Mouse (Mus musculus): Measurements from ENCODE around the gene Slc25a13. TPM values are rescaled to one million over a fixed set of nuclear protein-coding genes. Genes with fewer than 3 reads are reported as not detected.

The Slc25a13 gene
- total and polyA plus RNA-seq, 3 experiments, result 15.6 to 16.7 TPM; not detected in 1

GRCm38 (mm10) chr6:6184921-6185734, 31.8 kb downstream of the Slc25a13 start:
- TF ChIP-seq MYB (IDR thresholded peaks at IDR 0.05; ENCODE audit: low read depth, low read length), result no peak
- no peak for TF ChIP-seq ZC3H11A (IDR thresholded peaks at IDR 0.05; ENCODE audit: low read depth, low read length)
- TF ChIP-seq RAD21 (IDR thresholded peaks at IDR 0.05; ENCODE audit: low read depth, low read length), result no peak
- TF ChIP-seq NELFE (IDR thresholded peaks at IDR 0.05; ENCODE audit: low read depth, low read length), result no peak
- no peak for TF ChIP-seq UBTF (IDR thresholded peaks at IDR 0.05; ENCODE audit: borderline replicate concordance, insufficient read depth, low read depth, low read length)
- no peak for TF ChIP-seq CTCF (IDR thresholded peaks at IDR 0.05 in 2 of 3, conservative IDR thresholded peaks at IDR 0.05 in 1 of 3; ENCODE audit: control insufficient read depth in 1 of 3, insufficient read depth in 1 of 3, low read depth in 2 of 3, low read length in 3 of 3, poor library complexity in 1 of 3, severe bottlenecking in 1 of 3)
- Histone ChIP-seq H3K27ac (ENCODE audit: control insufficient read depth, low read depth, low read length) (no peak overlapping the region), H3K9me3 (replicated peaks; ENCODE audit: insufficient read depth, low read length) (no peaks in the 10 kb centered on the region), H3K4me3 (ENCODE audit: control insufficient read depth in 1 of 2, insufficient read depth in 1 of 2, low read depth in 2 of 2, low read length in 2 of 2) (no peak overlapping the region), H3K27me3 (ENCODE audit: control insufficient read depth in 1 of 2, insufficient read depth in 2 of 2, low read length in 2 of 2) (no peaks in the 10 kb centered on the region), H3K9ac (ENCODE audit: control insufficient read depth, low read depth, low read length, poor library complexity, severe bottlenecking) (no peak overlapping the region), H3K79me2 (ENCODE audit: control insufficient read depth, insufficient read depth, low read length, poor library complexity) (no peaks in the 10 kb centered on the region), H3K36me3 (ENCODE audit: control insufficient read depth in 1 of 2, insufficient read depth in 2 of 2, low read length in 2 of 2) (no peaks in the 10 kb centered on the region), H3K4me1 (ENCODE audit: control insufficient read depth in 1 of 2, insufficient read depth in 2 of 2, low read length in 2 of 2) (no peaks in the 10 kb centered on the region)
- no peak for DNase-seq (ENCODE audit: low read depth, low spot score)

GRCm38 (mm10) chr6:6183601-6184000, 33.4 kb downstream of the Slc25a13 start:
- Histone ChIP-seq H3K79me2 (ENCODE audit: control insufficient read depth, insufficient read depth, low read length, poor library complexity) (no peaks in the 10 kb centered on the region), H3K4me3 (ENCODE audit: control insufficient read depth in 1 of 2, insufficient read depth in 1 of 2, low read depth in 2 of 2, low read length in 2 of 2) (no peak overlapping the region), H3K36me3 (ENCODE audit: control insufficient read depth in 1 of 2, insufficient read depth in 2 of 2, low read length in 2 of 2) (no peaks in the 10 kb centered on the region), H3K4me1 (ENCODE audit: control insufficient read depth in 1 of 2, insufficient read depth in 2 of 2, low read length in 2 of 2) (no peaks in the 10 kb centered on the region), H3K27ac (ENCODE audit: control insufficient read depth, low read depth, low read length) (no peak overlapping the region), H3K27me3 (ENCODE audit: control insufficient read depth in 1 of 2, insufficient read depth in 2 of 2, low read length in 2 of 2) (no peaks in the 10 kb centered on the region), H3K9me3 (replicated peaks; ENCODE audit: insufficient read depth, low read length) (no peaks in the 10 kb centered on the region), H3K9ac (ENCODE audit: control insufficient read depth, low read depth, low read length, poor library complexity, severe bottlenecking) (no peak overlapping the region)
- no peak for DNase-seq (ENCODE audit: low read depth, low spot score)
- TF ChIP-seq USF2 (IDR thresholded peaks at IDR 0.05; ENCODE audit: borderline replicate concordance in 1 of 2, insufficient read depth in 1 of 2, low read depth in 1 of 2, low read length in 2 of 2), result no peak
- no peak for TF ChIP-seq BHLHE40 (IDR thresholded peaks at IDR 0.05; ENCODE audit: borderline replicate concordance, low read depth, low read length)
- TF ChIP-seq ETS1 (IDR thresholded peaks at IDR 0.05; ENCODE audit: low read depth, low read length), result no peak
- TF ChIP-seq KAT2A (conservative IDR thresholded peaks at IDR 0.05; ENCODE audit: low read depth, low read length), result no peak
- TF ChIP-seq E2F4 (IDR thresholded peaks at IDR 0.05; ENCODE audit: borderline replicate concordance, low read depth, low read length), result no peak
- TF ChIP-seq JUND (IDR thresholded peaks at IDR 0.05; ENCODE audit: low read depth, low read length), result no peak
- no peak for TF ChIP-seq MYB (IDR thresholded peaks at IDR 0.05; ENCODE audit: low read depth, low read length)
- TF ChIP-seq EP300 (IDR thresholded peaks at IDR 0.05; ENCODE audit: low read depth in 1 of 2, low read length in 2 of 2), result no peak
- no peak for TF ChIP-seq RAD21 (IDR thresholded peaks at IDR 0.05; ENCODE audit: low read depth, low read length)
- TF ChIP-seq POLR2AphosphoS2 (IDR thresholded peaks at IDR 0.05; ENCODE audit: low read length), result no peak
- no peak for TF ChIP-seq MEF2A (IDR thresholded peaks at IDR 0.05; ENCODE audit: extremely low read depth, insufficient replicate concordance, low read depth, low read length, poor library complexity, severe bottlenecking)
- TF ChIP-seq CHD1 (IDR thresholded peaks at IDR 0.05; ENCODE audit: low read depth, low read length), result no peak
- no peak for TF ChIP-seq POLR2AphosphoS5 (IDR thresholded peaks at IDR 0.05; ENCODE audit: borderline replicate concordance, low read depth, low read length)
- no peak for TF ChIP-seq NELFE (IDR thresholded peaks at IDR 0.05; ENCODE audit: low read depth, low read length)
- no peak for TF ChIP-seq TAL1 (IDR thresholded peaks at IDR 0.05; ENCODE audit: low read length)
- TF ChIP-seq NRF1 (IDR thresholded peaks at IDR 0.05; ENCODE audit: insufficient read depth, low read depth, low read length, poor library complexity, severe bottlenecking), result no peak
- no peak for TF ChIP-seq TBP (IDR thresholded peaks at IDR 0.05; ENCODE audit: low read depth, low read length)
- TF ChIP-seq ZMIZ1 (IDR thresholded peaks at IDR 0.05; ENCODE audit: low read depth, low read length), result no peak
- TF ChIP-seq MAFK (IDR thresholded peaks at IDR 0.05; ENCODE audit: borderline replicate concordance, low read depth, low read length), result no peak
